Mouse (Mus musculus): ENCODE data around the gene Calm3. TPM values are rescaled to one million over a fixed set of nuclear protein-coding genes. Genes with fewer than 3 reads are reported as not detected.

The Calm3 gene
- polyA plus RNA-seq, 1 experiment from 2014 or later = 83.9 TPM

DNA sequence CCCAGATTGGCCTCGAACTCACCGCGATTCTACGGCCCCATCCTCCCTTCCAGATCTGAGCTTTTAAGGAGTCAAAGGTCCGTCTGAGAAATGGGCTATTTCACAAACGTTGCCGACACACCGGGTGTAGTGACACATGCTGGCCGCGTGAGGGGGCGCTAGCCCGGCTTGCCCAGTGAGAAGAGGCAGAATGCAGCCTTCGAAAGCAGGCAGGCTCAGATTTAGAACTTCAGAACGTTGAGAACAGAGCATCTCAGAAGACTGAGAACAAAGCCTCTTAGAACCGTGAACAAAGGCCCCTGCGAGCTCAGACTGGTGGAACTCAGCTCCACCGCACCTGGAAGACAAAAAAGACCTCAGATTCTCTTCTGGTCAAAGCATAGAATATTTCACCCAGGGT lies 49.7 kb downstream of the Calm3 start:
- Histone ChIP-seq H3K9me3 (replicated peaks) (no peaks in the 10 kb centered on the region), H3K27me3 (peaks cover 28% of the 10 kb centered on the region), H3K4me1 (replicated peaks) (peaks cover 26% of the 10 kb centered on the region), H3K27ac (replicated peaks) (peak overlapping the region; percentile 54), H3K36me3 (replicated peaks) (no peaks in the 10 kb centered on the region), H3K4me3 (replicated peaks) (peak overlapping the region; percentile 62), H3K9ac (no peak overlapping the region), H3K4me2 (peak overlapping the region; percentile 93)
- ATAC-seq (ENCODE audit: insufficient read depth) = no peak
- WGBS (ENCODE audit: insufficient replicate concordance) = 2% methylated on average over 17 of the region's 17 CpGs

DNA sequence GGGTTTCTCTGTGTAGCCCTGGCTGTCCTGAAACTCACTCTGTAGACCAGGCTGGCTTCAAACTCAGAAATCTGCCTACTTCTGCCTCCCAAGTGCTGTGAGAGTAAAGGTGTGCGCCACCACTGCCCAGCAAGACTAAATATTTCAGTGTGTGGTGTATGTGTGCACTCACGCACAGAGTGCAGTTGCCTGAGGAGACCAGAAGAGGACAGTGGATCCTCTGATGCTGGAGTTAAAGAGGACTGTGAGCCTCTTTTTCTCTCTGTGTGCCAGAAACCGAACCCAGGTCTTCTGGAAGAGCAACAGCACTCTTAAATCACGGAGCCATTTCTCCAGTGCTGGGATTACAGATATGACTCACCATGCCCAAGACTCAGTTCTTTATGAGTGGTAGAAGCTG lies 50.5 kb downstream of the Calm3 start:
- H3K4me3 ChIP-seq (replicated peaks) = no peak overlapping the region
- peaks cover 26% of the 10 kb centered on the region for H3K4me1 ChIP-seq (replicated peaks)
- H3K4me2 ChIP-seq = no peak overlapping the region
- no peaks in the 10 kb centered on the region for H3K9me3 ChIP-seq (replicated peaks)
- H3K27me3 ChIP-seq = peaks cover 22% of the 10 kb centered on the region
- WGBS (ENCODE audit: insufficient replicate concordance) = 75% methylated on average over 4 of the region's 4 CpGs
- ATAC-seq (ENCODE audit: insufficient read depth) = no peak
- H3K9ac ChIP-seq = no peak overlapping the region
- no peaks in the 10 kb centered on the region for H3K36me3 ChIP-seq (replicated peaks)
- H3K27ac ChIP-seq (replicated peaks) = no peak overlapping the region

- Histone ChIP-seq H3K27me3 (peaks cover 22% of the 10 kb centered on the region), H3K9ac (no peak overlapping the region), H3K4me2 (no peak overlapping the region), H3K27ac (replicated peaks) (no peak overlapping the region), H3K4me1 (replicated peaks) (peaks cover 26% of the 10 kb centered on the region), H3K9me3 (replicated peaks) (no peaks in the 10 kb centered on the region), H3K4me3 (replicated peaks) (no peak overlapping the region), H3K36me3 (replicated peaks) (no peaks in the 10 kb centered on the region)
- 71% methylated on average over 9 of the region's 9 CpGs for WGBS (ENCODE audit: insufficient replicate concordance)
- no peak for ATAC-seq (ENCODE audit: insufficient read depth)
Measured at GRCm38 (mm10) chr7:16872478-16872877, 51.4 kb downstream of the Calm3 start.

- WGBS (ENCODE audit: insufficient replicate concordance) = 75% methylated on average over 10 of the region's 10 CpGs
- ATAC-seq (ENCODE audit: insufficient read depth) = no peak
Measured at GRCm38 (mm10) chr7:16871600-16871999, 52.3 kb downstream of the Calm3 start.

GRCm38 (mm10) chr7:16869497-16869896 lies 54.4 kb downstream of the Calm3 start:
- Histone ChIP-seq H3K27ac (replicated peaks) (no peak overlapping the region), H3K9me3 (replicated peaks) (no peaks in the 10 kb centered on the region), H3K9ac (no peak overlapping the region), H3K27me3 (no peaks in the 10 kb centered on the region), H3K4me3 (replicated peaks) (no peak overlapping the region), H3K4me1 (replicated peaks) (peaks cover 6% of the 10 kb centered on the region), H3K4me2 (no peak overlapping the region), H3K36me3 (replicated peaks) (peaks cover 12% of the 10 kb centered on the region; the same call in 1 of the 2 replicates)
- WGBS (ENCODE audit: insufficient replicate concordance) = 73% methylated on average over 16 of the region's 16 CpGs
- ATAC-seq (ENCODE audit: insufficient read depth) = peak; percentile 40; the same call in 1 of the 2 replicates

More at GRCm38 (mm10) chr7:16871600-16871999, 52.3 kb downstream of the Calm3 start:
- Histone ChIP-seq H3K9me3 (replicated peaks) (no peaks in the 10 kb centered on the region), H3K4me2 (no peak overlapping the region), H3K9ac (no peak overlapping the region), H3K4me1 (replicated peaks) (peaks cover 24% of the 10 kb centered on the region), H3K27ac (replicated peaks) (no peak overlapping the region), H3K4me3 (replicated peaks) (no peak overlapping the region), H3K27me3 (peaks cover 15% of the 10 kb centered on the region), H3K36me3 (replicated peaks) (no peaks in the 10 kb centered on the region)

GRCm38 (mm10) chr7:16867488-16867887 lies 56.4 kb downstream of the Calm3 start:
- Histone ChIP-seq H3K27me3 (no peaks in the 10 kb centered on the region), H3K4me2 (no peak overlapping the region), H3K9ac (no peak overlapping the region), H3K4me1 (replicated peaks) (no peaks in the 10 kb centered on the region; the same call in 1 of the 2 replicates), H3K27ac (replicated peaks) (no peak overlapping the region; the same call in 1 of the 2 replicates), H3K36me3 (replicated peaks) (peaks cover 12% of the 10 kb centered on the region; the same call in 1 of the 2 replicates), H3K4me3 (replicated peaks) (no peak overlapping the region), H3K9me3 (replicated peaks) (no peaks in the 10 kb centered on the region)
- ATAC-seq (ENCODE audit: insufficient read depth) = peak; percentile 61; the same call in 1 of the 2 replicates
- 65% methylated on average over 3 of the region's 3 CpGs for WGBS (ENCODE audit: insufficient replicate concordance)

Other genes with a start within 250 kb of the Calm3 start
- not detected in 2 replicates for gene Ceacam15, start 248.4 kb downstream of the Calm3 start, polyA plus RNA-seq (2015; fragmentation: Nextera tagmentation; extraction: Ambion mirVana)
- not detected in 2 replicates for gene Ceacam9, start 202.2 kb downstream of the Calm3 start, polyA plus RNA-seq (2015; fragmentation: Nextera tagmentation; extraction: Ambion mirVana)
- 162 and 176 TPM in 2 replicates for gene Ap2s1, start 185.7 kb downstream of the Calm3 start, polyA plus RNA-seq (2015; fragmentation: Nextera tagmentation; extraction: Ambion mirVana)
- gene Slc1a5, start 142.8 kb downstream of the Calm3 start, polyA plus RNA-seq (2015; fragmentation: Nextera tagmentation; extraction: Ambion mirVana) = 120 and 144 TPM in 2 replicates
- gene Strn4, start 108.2 kb downstream of the Calm3 start, polyA plus RNA-seq (2015; fragmentation: Nextera tagmentation; extraction: Ambion mirVana) = 30.9 and 37.8 TPM in 2 replicates
- 8.2 and 9.0 TPM in 2 replicates for gene Fkrp, start 107.4 kb downstream of the Calm3 start, polyA plus RNA-seq (2015; fragmentation: Nextera tagmentation; extraction: Ambion mirVana)
- gene Prkd2, start 81.2 kb downstream of the Calm3 start, polyA plus RNA-seq (2015; fragmentation: Nextera tagmentation; extraction: Ambion mirVana) = 3.2 and 3.8 TPM in 2 replicates
- gene Dact3, start 48.8 kb downstream of the Calm3 start, polyA plus RNA-seq (2015; fragmentation: Nextera tagmentation; extraction: Ambion mirVana) = 0.14 and 0.17 TPM in 2 replicates
- gene Gng8, start 32.3 kb downstream of the Calm3 start, polyA plus RNA-seq (2015; fragmentation: Nextera tagmentation; extraction: Ambion mirVana) = 0.13 TPM in 2 replicates
- 1.2 TPM in 2 replicates for gene Ptgir, start 17.6 kb downstream of the Calm3 start, polyA plus RNA-seq (2015; fragmentation: Nextera tagmentation; extraction: Ambion mirVana)
- 0.44 and 0.60 TPM in 2 replicates for gene Pnmal2, start 20.6 kb upstream of the Calm3 start, polyA plus RNA-seq (2015; fragmentation: Nextera tagmentation; extraction: Ambion mirVana)
- gene Pnmal1, start 35.6 kb upstream of the Calm3 start, polyA plus RNA-seq (2015; fragmentation: Nextera tagmentation; extraction: Ambion mirVana) = 0.05 TPM in 1 of 2 replicates, not detected in the other
- gene Gm42372, start 59.0 kb upstream of the Calm3 start, polyA plus RNA-seq (2015; fragmentation: Nextera tagmentation; extraction: Ambion mirVana) = 0.06 TPM in 1 of 2 replicates, not detected in the other
- 3.7 and 3.9 TPM in 2 replicates for gene Ccdc8, start 68.6 kb upstream of the Calm3 start, polyA plus RNA-seq (2015; fragmentation: Nextera tagmentation; extraction: Ambion mirVana)
- 43.2 and 45.3 TPM in 2 replicates for gene Ppp5c, start 103.8 kb upstream of the Calm3 start, polyA plus RNA-seq (2015; fragmentation: Nextera tagmentation; extraction: Ambion mirVana)
- gene Hif3a, start 138.3 kb upstream of the Calm3 start, polyA plus RNA-seq (2015; fragmentation: Nextera tagmentation; extraction: Ambion mirVana) = 31.4 and 37.5 TPM in 2 replicates
- 0.13 and 0.24 TPM in 2 replicates for gene Psg16, start 149.9 kb upstream of the Calm3 start, polyA plus RNA-seq (2015; fragmentation: Nextera tagmentation; extraction: Ambion mirVana)
- gene Ceacam3, start 226.2 kb upstream of the Calm3 start, polyA plus RNA-seq (2015; fragmentation: Nextera tagmentation; extraction: Ambion mirVana) = 0.03 TPM in 1 of 2 replicates, not detected in the other